Mouse (Mus musculus): ENCODE results near the gene R3hdm4. TPM values are rescaled to one million over a fixed set of nuclear protein-coding genes. Genes with fewer than 3 reads are reported as not detected.
"Not testable (repeated sequence)": the region's sequence is repeated elsewhere in the genome, so short reads cannot be mapped to it uniquely, and the experiment has no call there.

The R3hdm4 gene
- polyA plus RNA-seq, 1 experiment, result 86.3 TPM

DNA sequence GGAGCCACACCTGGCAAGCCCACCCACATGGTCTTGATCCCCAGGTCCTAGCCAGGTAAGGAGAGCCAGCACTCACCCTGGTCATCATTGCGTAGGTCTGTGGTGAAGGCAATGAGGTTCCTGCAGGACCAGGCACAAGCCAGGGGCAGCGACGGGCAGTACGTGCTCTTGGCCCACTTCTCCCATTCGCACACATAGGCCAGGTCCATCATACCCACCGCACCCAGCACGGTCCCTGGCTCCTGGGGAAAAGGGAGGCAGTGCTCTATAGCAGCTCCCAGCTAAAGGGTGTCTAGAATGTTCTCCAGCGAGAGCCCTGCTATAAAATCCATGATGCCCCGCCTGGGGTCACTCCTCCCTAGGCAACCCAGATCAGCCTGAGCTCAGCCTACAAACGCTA, 13.6 kb downstream of the R3hdm4 start:
- 0 out of 2 replicates have a peak, but pooled peaks cover 4% of the 10 kb centered on the region for H3K4me1 ChIP-seq (ENCODE audit: control insufficient read depth, insufficient read depth, low read length)
- no peak overlapping the region for H3K27ac ChIP-seq (ENCODE audit: insufficient read depth, low read length)
- no peak overlapping the region for H3K4me3 ChIP-seq (ENCODE audit: insufficient read depth, low read length)
- TF ChIP-seq POLR2A (IDR thresholded peaks at IDR 0.05; ENCODE audit: low read depth, low read length) (no peak), CTCF (IDR thresholded peaks at IDR 0.05; ENCODE audit: borderline replicate concordance, insufficient read depth, low read length) (no peak)

DNA sequence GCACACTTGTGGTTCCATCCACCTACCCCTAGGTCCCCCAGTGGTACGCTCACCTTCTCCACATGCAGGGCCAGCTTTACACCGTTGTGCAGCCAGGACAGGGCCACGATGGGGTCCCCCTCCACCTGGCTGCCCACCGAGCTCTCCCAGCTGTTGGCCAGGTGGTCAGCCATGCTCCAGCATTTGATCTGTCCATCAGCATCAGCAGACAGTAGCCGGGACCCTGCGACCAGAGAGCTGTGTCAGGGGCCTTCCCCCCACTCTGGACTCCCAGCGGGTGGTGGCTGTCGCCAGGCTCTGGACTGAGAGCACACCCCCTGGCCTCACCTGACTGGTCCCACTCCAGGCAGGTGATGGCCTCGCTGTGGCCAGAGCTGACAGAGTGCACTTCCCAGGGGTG, 14.3 kb downstream of the R3hdm4 start:
- Histone ChIP-seq H3K27ac (ENCODE audit: insufficient read depth, low read length) (no peak overlapping the region), H3K4me3 (ENCODE audit: insufficient read depth, low read length) (no peak overlapping the region), H3K4me1 (ENCODE audit: control insufficient read depth, insufficient read depth, low read length) (0 out of 2 replicates have a peak, but pooled peaks cover 4% of the 10 kb centered on the region)
- no peak for TF ChIP-seq POLR2A (IDR thresholded peaks at IDR 0.05; ENCODE audit: low read depth, low read length)

DNA sequence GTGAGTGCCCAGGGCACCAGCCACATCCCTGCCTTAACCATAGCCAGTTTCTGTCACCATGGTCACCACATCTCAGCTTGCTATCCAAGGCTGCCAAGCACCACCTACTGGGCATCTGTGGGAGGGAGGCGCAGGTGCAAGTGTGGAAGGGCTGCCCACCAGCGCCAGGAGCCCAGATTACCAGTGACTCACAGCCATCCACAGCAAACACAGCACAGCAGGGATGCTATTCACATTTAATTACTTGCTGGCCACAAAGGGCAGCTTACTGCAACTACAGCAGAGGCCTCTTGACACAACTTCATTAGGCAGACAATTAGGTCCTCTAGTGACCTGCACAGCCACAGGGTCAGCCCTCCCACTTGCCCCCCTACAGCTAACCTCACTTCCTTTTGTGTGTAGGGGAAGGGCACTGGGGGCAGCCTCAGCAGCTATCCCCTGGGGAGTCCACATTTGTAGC, 20.0 kb downstream of the R3hdm4 start:
- no peak overlapping the region for H3K27ac ChIP-seq (ENCODE audit: insufficient read depth, low read length)

DNA sequence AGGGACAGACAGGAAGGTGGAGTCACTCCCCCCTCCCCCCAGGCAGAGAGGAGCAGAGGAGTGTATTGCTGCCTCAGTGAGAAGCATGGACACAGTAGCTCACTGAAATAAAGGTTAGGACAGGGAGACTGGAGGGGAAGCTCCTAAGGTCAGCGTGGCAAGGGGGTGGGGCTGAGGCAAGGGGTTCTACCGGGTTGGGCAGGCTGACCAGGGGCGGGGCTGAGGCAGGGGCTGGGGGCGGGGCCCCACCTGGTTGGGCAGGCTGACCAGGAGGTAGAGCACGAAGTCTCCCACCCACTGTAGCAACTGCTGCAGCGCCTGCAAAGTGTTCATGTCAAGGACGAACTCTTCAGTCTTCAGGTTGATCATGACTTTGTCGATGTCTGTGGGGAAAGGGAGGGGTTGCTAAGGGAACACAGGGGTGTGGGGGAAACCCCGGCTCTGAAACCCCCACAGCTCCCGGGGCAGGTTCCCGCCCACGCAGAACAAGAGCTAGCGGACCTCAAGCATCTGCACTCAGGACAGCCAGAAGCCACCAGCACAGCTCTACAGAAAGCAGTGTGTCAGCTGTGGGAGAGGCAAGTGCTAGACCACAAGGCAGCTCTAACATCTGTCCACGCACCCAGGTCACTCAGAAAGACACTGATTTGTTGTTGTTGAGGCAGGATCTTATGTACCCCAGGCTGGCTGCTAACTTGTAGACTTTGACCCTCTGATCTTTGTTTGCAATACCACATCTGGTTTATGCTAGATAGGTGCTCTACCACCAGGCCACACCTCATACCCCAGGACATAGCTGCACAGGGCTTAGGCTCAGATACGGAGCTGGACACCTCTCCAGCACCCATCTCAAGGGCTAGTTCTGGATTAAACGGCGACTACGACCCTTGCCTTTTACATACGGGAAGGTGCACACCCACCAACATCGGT, 23.4 kb downstream of the R3hdm4 start:
- no peak overlapping the region for H3K27ac ChIP-seq (ENCODE audit: insufficient read depth, low read length)
- no peak overlapping the region for H3K4me3 ChIP-seq (ENCODE audit: insufficient read depth, low read length)
- TF ChIP-seq POLR2A (IDR thresholded peaks at IDR 0.05; ENCODE audit: low read depth, low read length), result no peak
- TF ChIP-seq CTCF (IDR thresholded peaks at IDR 0.05; ENCODE audit: borderline replicate concordance, insufficient read depth, low read length), result no peak
- H3K4me1 ChIP-seq (ENCODE audit: control insufficient read depth, insufficient read depth, low read length), result no peaks in the 10 kb centered on the region

More for the DNA sequence above, 20.0 kb downstream of the R3hdm4 start:
- TF ChIP-seq POLR2A (IDR thresholded peaks at IDR 0.05; ENCODE audit: low read depth, low read length) (no peak), CTCF (IDR thresholded peaks at IDR 0.05; ENCODE audit: borderline replicate concordance, insufficient read depth, low read length) (peak; percentile 36; the same call in 1 of the 2 replicates)
- no peak overlapping the region for H3K4me3 ChIP-seq (ENCODE audit: insufficient read depth, low read length)
- no peaks in the 10 kb centered on the region for H3K4me1 ChIP-seq (ENCODE audit: control insufficient read depth, insufficient read depth, low read length)

DNA sequence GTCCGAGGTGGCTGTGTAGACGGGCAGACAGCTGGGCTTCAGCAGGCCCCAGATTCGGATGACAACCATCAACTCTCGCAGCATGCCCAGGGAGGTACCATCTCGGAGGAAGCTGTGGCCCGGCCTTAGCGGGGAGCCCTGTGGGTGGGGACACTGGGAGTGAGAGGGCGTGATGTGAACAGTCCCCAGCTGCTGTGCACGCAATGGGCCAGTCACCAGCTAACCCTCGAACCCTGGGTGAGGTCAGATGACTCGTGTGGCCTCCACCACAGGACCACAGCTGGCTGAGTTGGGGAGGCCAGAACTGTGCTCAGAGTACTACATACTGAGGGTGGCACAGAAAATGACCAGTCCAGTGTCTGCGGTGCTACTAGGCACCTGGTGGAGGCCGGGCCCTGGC, 24.2 kb downstream of the R3hdm4 start:
- TF ChIP-seq POLR2A (IDR thresholded peaks at IDR 0.05; ENCODE audit: low read depth, low read length) (no peak), CTCF (IDR thresholded peaks at IDR 0.05; ENCODE audit: borderline replicate concordance, insufficient read depth, low read length) (no peak)
- H3K27ac ChIP-seq (ENCODE audit: insufficient read depth, low read length), result no peak overlapping the region
- H3K4me1 ChIP-seq (ENCODE audit: control insufficient read depth, insufficient read depth, low read length), result no peaks in the 10 kb centered on the region
- no peak overlapping the region for H3K4me3 ChIP-seq (ENCODE audit: insufficient read depth, low read length)

DNA sequence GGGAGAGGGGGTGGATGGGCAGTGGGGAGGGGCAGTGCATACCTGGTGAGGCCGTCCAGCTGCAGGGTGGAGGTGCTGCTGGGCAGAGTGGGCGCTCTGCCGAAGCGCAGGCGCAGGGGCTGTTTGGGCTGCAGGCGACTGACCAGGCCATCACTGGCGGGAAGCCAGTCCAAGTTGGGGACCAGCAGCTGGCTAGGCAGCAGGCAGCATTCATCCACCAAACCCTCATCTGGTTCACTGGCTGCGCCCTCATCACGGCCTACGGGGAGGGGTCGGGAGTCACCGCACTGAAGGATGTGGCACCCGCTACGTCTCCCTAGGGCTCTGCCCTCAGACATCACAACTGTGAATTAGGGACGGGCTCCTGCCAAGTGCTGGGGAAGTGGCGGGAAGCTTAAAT, 24.7 kb downstream of the R3hdm4 start:
- TF ChIP-seq CTCF (IDR thresholded peaks at IDR 0.05; ENCODE audit: borderline replicate concordance, insufficient read depth, low read length), result no peak
- no peak for TF ChIP-seq POLR2A (IDR thresholded peaks at IDR 0.05; ENCODE audit: low read depth, low read length)
- Histone ChIP-seq H3K4me1 (ENCODE audit: control insufficient read depth, insufficient read depth, low read length) (no peaks in the 10 kb centered on the region), H3K4me3 (ENCODE audit: insufficient read depth, low read length) (no peak overlapping the region), H3K27ac (ENCODE audit: insufficient read depth, low read length) (no peak overlapping the region)

DNA sequence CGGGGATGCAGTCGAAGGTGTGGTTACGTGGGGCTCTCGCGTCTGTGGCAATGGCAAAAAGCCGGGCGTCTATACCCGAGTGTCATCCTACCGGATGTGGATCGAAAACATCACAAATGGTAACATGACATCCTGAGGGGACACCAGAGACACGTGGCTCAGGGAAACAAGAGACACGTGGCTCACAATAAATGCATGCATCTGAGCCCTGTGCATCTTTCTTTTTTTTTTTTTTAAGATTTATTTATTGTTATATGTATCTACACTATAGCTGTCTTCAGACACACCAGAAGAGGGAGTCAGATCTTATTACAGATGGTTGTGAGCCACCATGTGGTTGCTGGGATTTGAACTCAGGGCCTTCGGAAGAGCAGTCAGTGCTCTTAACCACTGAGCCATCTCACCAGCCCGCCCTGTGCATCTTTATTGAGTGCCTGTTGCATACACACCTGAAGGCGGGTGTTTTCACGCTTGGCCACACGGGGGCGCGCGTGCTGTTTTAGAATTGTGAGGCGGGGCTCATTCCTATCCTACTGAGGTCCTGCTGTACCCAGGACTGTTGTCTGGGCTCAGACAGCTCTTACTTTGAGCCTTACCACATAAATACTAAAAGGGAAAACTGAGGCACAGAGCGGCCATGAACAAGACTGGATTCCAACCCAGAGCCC, 28.4 kb downstream of the R3hdm4 start:
- not testable (repeated sequence) for H3K27ac ChIP-seq (ENCODE audit: insufficient read depth, low read length); H3K4me1 ChIP-seq (ENCODE audit: control insufficient read depth, insufficient read depth, low read length); H3K4me3 ChIP-seq (ENCODE audit: insufficient read depth, low read length)
- TF ChIP-seq CTCF (IDR thresholded peaks at IDR 0.05; ENCODE audit: borderline replicate concordance, insufficient read depth, low read length), result peak; percentile 64

DNA sequence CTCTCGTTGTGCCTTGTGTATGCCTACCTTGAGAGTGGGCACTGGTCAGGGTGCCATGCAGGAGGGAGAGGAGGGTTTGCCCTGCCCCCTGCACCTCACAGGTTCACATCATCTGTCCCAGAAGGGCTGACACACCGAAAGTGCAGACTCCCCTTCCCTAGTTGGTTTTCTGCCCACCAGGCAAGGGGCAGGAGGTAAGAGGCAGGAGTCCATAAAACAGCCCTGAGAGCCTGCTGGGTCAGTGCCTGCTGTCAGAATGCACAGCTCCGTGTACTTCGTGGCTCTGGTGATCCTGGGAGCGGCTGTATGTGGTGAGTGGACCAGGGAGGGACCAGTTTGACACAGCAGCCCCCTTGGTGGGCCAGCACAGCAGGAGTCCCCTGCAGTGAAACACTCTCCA, 30.3 kb downstream of the R3hdm4 start, which contains the start of gene Cfd:
TSS of gene Cfd (plus strand) at position 184 of the 400 bp plus-strand sequence.
- Histone ChIP-seq H3K4me1 (ENCODE audit: control insufficient read depth, insufficient read depth, low read length) (no peaks in the 10 kb centered on the region), H3K4me3 (ENCODE audit: insufficient read depth, low read length) (no peak within 1 kb of the TSS), H3K27ac (ENCODE audit: insufficient read depth, low read length) (no peak within 1 kb of the TSS)
- TF ChIP-seq CTCF (IDR thresholded peaks at IDR 0.05; ENCODE audit: borderline replicate concordance, insufficient read depth, low read length) (no peak), POLR2A (IDR thresholded peaks at IDR 0.05; ENCODE audit: low read depth, low read length) (no peak)

DNA sequence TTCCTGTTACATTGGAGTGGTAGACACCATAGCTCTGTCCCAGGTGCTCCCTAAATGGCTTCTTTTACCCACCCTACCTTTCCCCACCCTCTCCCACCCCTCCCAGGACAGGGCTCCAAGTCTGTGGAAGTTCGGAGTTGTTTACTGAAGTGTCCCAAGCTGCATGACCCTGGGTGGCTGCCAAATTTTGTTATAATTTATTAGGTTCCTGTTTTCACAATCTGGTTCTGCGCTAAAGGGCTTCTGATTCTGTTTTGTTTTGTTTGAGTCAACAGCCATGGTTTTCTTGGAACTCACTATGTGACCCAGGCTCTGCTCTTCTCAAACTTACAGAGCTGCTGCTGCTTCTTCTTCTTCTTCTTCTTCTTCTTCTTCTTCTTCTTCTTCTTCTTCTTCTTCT, 31.6 kb downstream of the R3hdm4 start:
- Histone ChIP-seq H3K4me3 (ENCODE audit: insufficient read depth, low read length) (no peak overlapping the region), H3K27ac (ENCODE audit: insufficient read depth, low read length) (no peak overlapping the region), H3K4me1 (ENCODE audit: control insufficient read depth, insufficient read depth, low read length) (no peaks in the 10 kb centered on the region)
- TF ChIP-seq CTCF (IDR thresholded peaks at IDR 0.05; ENCODE audit: borderline replicate concordance, insufficient read depth, low read length), result no peak
- TF ChIP-seq POLR2A (IDR thresholded peaks at IDR 0.05; ENCODE audit: low read depth, low read length), result no peak

DNA sequence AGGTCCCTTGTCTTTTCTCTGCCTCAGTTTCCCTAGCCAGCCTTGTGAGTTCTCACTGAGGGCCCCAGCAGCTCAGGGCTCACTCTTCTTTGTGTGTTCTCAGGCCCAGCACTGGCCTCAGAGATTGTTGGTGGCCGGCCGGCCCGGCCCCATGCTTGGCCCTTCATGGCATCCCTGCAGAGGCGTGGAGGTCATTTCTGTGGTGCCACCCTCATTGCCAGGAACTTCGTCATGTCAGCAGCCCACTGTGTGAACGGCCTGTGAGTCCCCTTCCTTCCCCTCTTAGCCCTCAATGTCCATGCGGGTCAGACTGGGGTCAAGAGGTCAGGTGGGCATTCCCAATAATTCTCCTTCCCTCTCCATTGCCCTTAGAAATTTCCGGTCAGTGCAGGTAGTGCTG, 34.4 kb downstream of the R3hdm4 start:
- no peak for TF ChIP-seq CTCF (IDR thresholded peaks at IDR 0.05; ENCODE audit: borderline replicate concordance, insufficient read depth, low read length)
- no peak overlapping the region for H3K4me3 ChIP-seq (ENCODE audit: insufficient read depth, low read length)
- H3K4me1 ChIP-seq (ENCODE audit: control insufficient read depth, insufficient read depth, low read length), result no peaks in the 10 kb centered on the region
- H3K27ac ChIP-seq (ENCODE audit: insufficient read depth, low read length), result no peak overlapping the region

All from embryonic fibroblast, embryonic 13.5 days (primary cell).